Mouse (Mus musculus): Measurements from ENCODE around the gene Rad51b. TPM values are rescaled to one million over a fixed set of nuclear protein-coding genes. Genes with fewer than 3 reads are reported as not detected.

Gene Rad51b
- total RNA-seq, 2 experiments from 2014 or later = 10.8 to 19.0 TPM

DNA sequence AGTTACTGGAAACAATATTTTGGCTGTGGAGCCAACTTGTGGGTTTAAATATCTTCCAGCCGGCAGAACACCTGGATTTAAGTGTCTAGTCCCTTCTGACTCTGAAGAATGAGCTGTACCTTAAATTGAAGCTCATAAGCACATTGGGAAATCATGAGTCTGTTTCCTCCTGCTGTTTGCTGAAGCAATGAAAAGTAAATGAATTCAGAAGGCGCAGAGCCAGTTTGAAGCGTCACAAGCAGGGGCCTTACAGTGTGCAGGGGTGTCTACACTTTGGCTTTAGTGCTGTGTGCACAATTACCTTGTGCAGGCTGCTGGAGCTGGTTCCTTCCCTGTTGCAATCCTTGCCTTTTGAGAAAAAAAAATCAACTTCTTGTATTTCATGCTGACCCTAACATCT is 305.6 kb downstream of the Rad51b start:
- ATAC-seq (replicated peaks; ENCODE audit: poor library complexity, severe bottlenecking) = no peak

DNA sequence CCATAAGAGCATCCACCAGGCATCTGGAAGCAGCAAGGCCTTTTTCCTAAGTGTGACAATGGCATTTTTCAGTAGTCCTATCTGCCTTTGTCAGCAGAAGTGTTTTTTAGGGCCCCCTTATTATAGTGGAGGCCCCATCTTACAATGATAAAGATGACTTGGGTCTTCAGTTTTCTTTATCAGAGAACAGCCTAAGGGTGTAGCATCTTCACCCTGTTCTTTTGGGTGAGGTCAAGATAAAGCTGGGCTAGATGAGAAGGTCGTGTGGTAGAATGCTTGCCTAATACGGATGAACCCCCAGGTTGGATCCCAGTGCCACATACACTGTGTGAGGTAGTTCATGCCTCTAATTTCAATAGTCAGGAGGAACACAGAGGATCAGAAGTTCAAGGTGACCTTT is 307.8 kb downstream of the Rad51b start:
- ATAC-seq (replicated peaks; ENCODE audit: poor library complexity, severe bottlenecking) = no peak

DNA sequence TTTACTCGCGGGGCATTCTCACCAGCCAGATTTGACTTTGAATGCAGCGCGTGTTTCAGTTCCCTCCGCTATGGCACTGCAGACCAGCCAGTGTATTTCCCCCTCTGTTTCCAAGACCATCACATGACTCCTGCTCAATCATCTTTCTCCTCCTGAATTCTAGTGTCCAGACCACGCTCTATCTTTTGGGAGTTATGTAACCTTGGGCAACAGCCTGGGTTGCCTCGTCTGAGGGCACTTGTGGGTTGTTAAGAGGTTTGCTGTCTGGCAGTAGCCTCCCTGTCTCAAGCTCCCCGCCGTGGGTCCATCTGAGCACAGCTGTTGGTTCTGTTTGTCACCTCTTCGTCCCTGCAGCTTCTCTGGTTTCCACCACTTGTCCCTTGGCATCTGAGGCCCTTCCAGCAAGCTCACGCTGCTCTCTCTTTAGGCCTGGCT is 309.1 kb downstream of the Rad51b start:
- ATAC-seq (replicated peaks; ENCODE audit: poor library complexity, severe bottlenecking) = peak; percentile 53

DNA sequence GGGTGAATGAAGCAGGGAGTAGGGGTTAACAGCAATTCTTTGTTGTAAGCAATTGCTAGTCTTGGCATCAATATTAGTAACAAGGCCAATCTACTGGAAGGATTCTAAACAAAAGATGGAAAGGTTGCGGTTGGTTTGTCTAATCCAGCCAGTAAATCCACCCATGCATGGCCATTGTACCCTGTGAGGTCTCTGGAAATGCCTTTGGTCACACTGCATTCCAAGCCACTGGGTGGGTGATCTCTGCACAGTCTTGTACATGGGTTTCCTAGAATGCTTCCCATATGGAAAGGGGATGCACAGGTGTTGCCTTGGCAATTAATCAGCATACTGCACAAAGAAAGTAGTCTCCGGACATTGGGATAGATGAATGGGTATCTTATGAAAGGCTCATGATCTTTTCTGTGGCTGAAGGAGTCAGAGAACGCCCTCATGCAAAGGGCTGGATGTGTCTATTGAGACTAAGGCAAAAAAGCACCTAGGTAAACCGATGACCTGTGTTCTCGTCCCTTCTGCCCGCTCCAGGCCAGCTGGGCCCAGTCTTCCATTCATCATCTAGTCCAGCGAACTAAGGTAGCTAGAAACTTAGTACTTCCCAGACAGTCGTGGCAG is 312.4 kb downstream of the Rad51b start:
- no peak for ATAC-seq (replicated peaks; ENCODE audit: poor library complexity, severe bottlenecking)

DNA sequence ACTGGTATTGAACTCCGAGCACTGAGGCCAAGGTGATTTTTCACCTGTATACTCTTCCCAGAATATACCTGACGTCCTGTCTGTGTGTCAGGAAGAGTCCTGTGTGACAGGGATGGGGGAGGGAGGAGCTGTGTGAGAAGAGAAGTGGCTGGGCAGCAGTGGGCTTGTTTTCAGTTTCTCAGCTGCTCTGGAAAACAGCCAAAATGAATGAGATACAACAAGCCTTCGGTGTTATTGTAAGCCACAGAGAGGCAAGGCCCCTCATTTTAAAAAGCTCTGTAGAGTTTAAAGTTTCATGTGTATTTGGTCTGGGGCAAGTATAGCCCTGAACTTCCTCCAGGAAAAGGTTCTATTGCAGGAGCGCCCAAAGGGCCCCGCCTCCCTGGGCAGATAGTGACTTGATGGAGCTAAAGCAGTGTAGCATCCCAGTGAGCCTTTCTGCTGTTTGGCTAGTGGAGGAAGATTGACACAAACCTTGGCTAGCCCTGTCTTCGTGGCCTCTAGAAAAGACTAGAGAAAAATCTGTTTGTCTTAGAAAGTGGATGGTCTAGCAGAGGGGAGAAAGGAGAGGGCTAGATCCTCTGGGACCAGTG is 313.5 kb downstream of the Rad51b start:
- ATAC-seq (replicated peaks; ENCODE audit: poor library complexity, severe bottlenecking) = no peak

DNA sequence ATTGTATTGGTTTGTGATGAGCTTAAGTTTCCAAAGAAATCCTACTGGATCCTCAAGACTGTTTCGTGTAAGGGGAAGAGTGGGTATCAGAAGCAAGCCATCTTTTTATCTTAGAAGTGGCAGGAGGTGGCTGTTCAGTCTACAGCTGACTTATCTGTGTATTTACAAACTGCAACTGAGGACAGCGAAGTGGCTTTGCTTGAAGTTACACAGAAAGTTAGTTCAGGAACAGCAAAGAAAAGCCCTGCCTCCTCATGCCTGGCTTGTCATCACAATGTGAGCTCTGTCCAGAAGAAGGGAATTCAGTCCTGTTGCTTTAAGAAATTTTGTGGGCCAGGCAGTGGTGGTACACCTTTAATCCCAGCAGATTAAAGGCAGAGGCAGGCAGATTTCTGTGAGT is 314.6 kb downstream of the Rad51b start:
- no peak for ATAC-seq (replicated peaks; ENCODE audit: poor library complexity, severe bottlenecking)

DNA sequence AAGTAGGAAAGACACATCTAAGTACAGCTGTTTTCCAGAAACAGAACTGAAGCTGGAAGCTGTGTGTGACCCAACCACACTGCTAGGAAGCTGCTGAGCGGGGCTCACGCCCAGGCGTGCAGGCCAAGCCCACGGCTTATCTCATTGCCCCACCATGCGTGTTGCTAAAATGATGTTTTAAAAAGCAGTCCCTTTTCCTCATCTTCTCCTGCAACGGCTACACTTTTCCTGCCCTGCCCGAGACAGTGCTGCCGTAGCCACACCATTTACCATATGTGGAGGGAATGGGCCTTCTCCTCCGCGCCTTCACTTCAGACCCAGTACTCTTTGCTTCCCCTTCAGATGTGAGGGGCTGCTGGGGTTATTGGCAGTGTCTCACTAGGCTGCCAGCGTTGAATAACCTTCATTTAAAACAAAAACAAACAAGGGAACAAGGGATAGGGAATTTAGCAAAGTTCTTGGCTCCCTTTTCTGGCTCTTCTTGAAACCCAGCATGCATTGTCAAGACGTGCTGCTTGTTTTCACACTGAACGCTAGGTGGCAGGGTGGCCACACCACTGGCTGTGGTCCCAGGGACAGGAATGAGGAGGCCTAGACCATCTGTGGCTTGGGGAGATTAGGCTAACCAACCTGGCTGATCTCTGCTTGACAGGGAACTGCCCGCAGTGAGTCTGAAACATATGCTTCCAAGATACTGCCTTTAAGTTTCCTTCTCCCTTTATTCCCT is 315.4 kb downstream of the Rad51b start:
- peak; percentile 79 for ATAC-seq (replicated peaks; ENCODE audit: poor library complexity, severe bottlenecking)

DNA sequence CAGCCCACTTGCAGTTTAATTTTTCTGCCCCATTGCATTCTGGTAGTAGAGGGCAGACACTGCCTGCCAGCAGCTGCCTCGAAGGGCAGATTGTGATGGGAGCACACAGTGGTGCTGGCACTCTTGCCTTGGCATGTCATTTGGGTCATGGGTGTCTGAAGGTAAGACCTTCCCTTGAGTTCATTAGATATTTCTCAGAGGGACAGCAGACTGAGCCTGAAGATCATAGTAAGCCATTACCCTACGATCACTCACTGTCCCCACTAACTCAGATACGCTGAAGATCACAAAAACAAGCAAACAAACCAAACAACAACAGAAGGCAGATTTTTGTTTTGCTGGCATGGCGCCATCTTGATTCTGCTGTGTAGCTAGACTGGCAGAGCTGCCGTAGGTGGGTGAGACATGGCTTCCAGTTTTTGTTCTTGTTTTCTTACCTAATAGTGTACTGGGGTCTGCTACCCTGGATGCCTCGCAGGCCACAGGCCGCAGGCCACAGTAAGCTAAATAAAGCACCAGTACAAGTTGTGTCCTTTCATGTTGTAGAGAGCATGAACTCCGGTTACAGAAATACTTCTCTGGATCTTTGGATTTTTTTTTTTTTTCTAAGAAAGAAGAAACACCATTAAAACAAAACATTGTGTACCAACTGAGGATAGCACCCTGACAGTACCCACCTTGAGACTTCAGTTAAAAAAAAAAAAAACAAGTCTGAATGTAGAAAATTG is 316.1 kb downstream of the Rad51b start:
- peak; percentile 16; the same call in 1 of the 2 replicates for ATAC-seq (replicated peaks; ENCODE audit: poor library complexity, severe bottlenecking)

DNA sequence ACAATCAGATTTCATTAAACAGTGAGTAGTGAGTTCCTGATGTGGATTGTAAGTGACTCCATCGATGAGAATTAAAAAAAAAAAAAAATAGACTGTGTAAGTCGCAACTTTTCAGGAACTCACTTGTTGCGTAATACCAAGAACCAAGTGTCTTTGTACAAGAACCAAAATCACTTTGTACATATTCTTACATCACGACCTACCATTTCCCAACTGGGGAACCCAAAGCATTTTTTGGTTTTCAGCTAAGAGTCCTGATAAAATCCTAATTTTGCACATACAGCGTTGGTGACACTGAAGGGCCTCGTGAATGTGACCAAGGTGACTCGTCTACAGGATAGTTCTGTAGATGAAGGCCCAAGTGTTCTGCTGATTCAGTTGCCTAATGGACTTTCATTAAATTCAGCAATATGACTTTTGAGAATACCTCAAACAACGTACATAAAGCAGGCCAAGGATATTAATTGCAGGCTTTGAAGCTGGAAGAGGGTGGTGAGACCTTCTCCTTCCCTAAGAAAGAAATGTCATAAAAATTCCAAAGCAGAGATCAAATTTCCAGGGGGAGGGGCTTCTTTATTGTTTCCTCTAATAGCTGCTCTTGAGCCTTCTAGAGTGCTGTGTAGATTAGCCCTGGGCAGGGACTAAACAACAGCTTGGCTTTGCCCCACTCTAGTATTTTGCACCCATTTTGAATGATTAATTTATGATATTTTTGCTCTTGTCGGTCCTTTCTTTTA is 316.9 kb downstream of the Rad51b start:
- peak; percentile 85 for ATAC-seq (replicated peaks; ENCODE audit: poor library complexity, severe bottlenecking)

DNA sequence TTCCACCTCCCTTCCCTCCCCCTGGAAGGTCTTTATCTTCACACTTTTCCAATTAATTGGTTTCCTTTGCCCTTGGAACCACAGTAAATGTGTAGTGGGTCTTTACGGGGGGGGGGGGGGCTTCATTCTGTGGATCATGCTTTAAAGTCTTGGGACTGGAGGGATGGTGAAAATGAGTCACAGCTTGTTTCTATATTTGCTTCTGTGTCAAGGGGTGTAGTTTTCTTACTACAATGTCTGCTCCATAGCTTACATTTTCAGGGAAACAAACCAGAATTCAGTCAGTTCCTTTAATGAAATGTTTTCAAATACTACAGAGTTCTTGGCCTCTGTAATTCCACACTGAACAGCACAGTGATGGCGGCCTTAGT is 317.5 kb downstream of the Rad51b start:
- no peak for ATAC-seq (replicated peaks; ENCODE audit: poor library complexity, severe bottlenecking)

DNA sequence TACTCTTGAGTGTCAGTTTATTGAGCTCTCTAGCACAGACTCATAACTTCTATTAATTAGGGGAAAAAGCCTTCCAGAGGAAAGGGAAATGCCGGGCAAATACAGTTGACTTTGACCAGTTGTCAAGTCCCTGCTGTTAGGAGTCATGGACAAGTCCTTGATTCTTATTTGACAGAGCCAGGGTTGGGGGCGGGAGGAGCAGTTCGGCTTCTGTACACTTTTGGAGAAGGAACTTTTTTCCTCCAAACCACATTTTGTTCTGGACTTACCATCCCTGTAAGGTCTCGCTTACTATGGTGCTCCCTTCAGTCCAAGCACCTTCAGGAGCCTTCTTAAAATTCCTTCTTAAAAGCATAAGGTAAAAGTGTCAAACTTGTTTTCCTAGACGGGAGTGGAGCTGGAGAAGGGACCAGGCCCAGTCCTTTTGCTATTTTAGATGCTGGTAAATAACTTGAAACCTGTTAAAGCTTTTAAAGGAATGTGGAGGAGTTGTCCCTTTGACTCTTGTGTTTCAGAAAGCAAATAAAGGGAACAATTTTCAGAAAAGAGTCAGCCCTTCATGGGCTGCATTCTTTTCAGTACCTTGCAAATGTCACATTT is 318.7 kb downstream of the Rad51b start:
- ATAC-seq (replicated peaks; ENCODE audit: poor library complexity, severe bottlenecking) = no peak

DNA sequence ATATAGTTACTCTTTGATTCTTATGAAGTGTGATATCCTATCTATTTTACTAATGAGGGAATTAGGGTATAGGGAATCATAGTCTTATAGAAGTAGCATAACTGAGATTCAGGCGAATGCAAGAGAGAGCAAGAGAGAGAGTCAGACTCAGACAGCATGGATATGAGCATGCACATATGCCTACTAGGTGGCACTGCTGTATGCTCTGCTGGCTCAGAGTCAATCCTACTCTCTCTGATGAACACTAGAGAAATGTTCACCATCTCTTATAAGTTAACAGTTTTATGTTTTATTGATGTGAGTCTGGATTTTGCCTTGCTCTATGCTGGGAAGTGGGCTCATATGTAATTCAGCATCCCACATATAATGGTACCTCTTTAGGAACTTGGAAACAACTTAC is 321.9 kb downstream of the Rad51b start:
- no peak for ATAC-seq (replicated peaks; ENCODE audit: poor library complexity, severe bottlenecking)

DNA sequence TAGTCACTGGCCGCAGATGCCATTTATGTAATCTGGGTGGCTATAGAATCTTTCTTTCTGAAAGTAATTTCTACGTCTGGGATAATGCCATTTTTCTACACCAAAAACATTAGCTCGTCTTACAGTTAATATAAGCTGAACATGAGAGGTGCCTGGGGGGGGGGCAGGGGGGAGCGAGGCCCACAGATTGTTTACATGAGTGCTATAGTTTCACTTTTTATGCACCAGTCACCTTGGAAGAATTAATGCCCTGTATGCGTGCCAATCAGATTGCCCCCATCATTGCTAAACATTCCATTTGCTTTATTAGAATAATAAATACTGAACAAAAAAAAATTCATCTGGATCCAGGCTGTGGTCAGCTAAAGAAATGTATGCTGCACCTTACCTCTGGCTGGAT is 323.6 kb downstream of the Rad51b start:
- no peak for ATAC-seq (replicated peaks; ENCODE audit: poor library complexity, severe bottlenecking)

DNA sequence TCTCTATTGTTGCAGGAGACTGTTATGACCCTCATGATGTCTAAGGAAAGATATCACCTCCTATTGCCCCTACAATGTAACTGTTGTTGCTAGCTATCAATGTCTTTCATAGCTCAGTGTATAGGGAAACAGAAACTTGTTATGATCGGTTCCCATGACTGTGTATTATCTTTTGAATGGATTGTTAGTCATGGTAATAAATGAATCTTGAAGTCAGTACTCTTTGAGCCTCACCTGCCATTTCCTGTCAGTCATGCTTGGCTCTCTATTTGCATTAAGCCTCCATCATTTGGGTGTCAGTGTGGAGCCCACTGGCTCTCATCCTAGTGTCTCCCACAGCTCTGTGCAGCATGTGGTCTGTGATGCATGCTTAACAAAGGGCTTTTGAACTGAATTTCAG is 326.2 kb downstream of the Rad51b start:
- no peak for ATAC-seq (replicated peaks; ENCODE audit: poor library complexity, severe bottlenecking)

DNA sequence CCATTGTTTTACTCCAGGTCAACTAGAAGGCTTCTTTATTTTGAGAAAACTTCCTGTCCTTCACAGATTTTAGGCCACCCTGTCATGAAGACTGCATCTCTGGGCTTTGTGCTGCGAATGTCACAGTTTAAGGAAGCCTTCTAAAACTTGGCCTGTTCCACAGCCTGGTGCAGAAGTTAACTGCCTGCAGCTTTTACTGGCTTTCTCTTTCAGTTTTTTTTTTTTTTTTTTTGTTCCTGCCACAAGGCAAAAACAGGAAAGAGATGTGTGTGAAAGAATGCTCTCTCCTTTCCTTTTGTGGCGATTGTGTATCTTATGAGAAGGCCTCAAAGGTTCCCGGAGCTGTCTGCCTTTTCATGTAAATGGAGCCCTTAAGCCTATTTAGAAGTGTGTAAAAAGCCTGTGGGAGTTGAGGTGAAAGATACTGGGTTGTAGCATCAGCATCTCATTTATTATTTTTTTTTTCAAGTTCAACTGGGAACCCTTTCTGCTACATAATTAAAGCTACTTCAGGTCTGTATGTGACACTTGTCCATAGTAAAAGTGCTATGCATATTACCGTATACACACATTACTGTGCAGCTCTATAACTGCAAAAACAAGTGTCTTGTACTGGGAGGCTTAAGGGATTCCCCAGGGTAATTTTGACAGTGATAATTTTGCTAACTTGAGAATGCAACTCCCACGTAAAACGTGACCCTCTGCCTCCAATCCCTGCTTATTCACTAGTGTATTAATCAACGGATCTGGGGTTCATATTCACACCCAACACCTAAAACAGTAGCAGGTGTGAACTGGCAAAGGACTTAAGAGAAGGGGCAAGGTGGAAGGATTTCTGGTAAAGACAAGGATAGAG is 328.8 kb downstream of the Rad51b start:
- ATAC-seq (replicated peaks; ENCODE audit: poor library complexity, severe bottlenecking) = peak; percentile 49

DNA sequence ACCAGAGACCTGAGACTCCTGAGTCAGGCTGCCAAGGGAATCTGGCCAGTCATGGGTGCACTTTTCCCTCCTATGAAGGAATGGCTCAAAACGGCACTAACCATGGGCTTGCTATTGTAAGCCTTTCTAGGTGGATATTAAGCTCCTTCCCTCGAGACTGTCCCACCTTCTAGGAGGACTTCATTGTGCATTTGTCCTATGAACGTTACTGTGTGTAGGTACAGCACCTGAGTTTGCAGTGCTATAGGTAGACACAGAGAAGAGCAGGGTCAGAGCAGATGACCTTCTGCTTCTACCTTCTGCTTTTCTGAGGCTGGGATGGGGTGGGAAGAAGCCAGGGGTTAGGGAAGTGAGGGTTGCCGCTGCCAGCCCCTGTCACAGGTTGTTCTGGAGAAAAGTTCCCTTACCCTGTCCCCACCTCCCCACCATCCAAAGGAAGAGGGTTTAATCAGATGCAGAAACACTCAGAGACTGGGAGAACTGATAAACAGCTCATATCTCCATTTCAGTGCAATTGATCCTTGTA is 329.5 kb downstream of the Rad51b start:
- ATAC-seq (replicated peaks; ENCODE audit: poor library complexity, severe bottlenecking) = peak; percentile 55

DNA sequence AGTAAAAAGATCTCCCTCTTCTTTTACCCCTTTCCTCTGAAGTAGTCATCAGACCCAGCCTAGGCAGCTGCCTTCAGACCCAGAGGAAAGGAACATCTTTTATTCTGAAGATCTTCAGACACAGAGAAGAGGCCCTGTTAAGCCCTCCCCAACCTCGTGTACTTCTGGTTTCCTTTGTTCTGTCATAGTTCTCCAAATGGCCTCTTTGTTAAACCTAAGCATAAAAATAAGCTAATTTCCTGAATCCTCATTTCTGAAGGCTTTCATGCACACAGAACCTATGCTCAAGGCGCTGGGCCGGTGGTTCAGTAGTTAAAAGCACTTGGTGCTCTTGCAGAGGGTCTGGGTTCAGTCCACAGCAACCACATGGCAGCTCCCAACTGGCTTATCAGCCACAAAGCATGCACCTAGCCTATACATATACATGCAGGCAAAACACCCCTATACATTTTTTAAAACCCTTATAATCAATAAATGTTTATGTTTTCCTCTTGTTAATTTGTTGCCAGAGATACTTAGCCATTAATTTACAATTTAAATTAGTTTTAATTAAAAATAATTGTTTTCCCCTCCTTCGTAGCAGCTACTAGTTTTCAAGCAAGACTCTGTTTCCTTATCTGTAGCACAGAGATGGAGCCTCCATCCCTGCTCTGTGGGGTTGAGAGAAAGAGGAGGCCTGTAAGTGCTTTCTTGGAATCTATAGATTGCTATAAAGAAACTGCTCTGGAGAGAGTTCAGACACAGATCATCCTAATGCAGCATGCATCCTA is 330.5 kb downstream of the Rad51b start:
- ATAC-seq (replicated peaks; ENCODE audit: poor library complexity, severe bottlenecking) = no peak

DNA sequence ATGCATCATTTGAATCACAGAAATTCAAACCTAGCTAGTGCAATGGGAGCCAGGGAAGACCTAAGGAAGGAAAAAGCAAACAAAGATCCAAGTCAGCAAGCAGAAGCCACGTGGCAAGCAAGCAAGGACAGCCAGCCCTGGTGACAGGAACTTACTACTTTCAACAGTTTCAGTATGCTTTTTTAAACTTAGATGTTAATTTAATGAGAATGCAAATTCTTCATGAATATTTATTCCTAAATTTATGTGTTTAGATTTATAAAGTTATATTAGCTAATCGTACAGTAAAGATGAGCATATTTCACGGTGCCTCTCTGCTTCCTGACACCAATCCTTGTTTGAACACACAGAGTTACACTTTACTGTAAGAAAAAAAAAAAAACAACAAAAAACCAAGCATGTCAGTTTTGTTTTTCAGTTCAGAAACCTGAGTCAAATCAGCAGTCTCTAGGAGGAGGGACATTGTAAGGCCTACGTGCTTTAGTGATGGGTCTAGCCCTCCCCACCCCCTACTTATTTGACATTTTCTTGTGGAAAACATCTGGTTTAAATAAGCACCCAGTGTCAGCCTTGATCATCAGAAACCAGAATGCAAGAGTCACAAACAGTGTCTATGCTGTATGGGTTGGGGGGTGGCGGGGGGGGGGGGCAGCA is 331.2 kb downstream of the Rad51b start:
- ATAC-seq (replicated peaks; ENCODE audit: poor library complexity, severe bottlenecking) = no peak

All from granulocyte monocyte progenitor cell, adult 5-6 weeks (primary cell).